Mouse (Mus musculus): ENCODE measurements around the gene Upk2. TPM values are rescaled to one million over a fixed set of nuclear protein-coding genes. Genes with fewer than 3 reads are reported as not detected.
A peak's percentile ranks its signal among the peaks of the same experiment; 100 is the strongest.

The Upk2 gene
- polyA plus RNA-seq, 1 experiment = 7.3 TPM

DNA sequence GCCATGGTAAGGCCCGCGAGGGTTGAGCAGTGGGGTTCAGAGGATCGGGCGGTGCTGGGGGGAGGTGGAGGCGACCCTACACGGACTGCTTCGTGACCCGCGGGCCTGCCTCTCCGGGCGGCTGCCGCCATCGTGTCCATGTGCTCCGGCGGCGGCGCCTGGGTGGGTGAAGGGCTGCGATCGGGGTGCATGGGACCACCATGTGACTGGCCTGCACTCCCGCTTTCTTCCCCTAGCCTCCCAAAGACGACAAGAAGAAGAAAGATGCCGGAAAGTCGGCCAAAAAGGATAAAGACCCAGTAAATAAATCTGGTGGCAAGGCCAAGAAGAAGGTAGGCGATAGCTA is 47.1 kb downstream of the Upk2 start:
- DNase-seq (ENCODE audit: low read depth) = no peak

- peak; percentile 77 for DNase-seq (ENCODE audit: low read depth)
These were observed 47.6 kb downstream of the Upk2 start, which contains the start of the genes Rps25 and Trappc4 for GRCm38 (mm10) chr9:44406906-44407751. TSS of gene Rps25 (plus strand) at chr9:44407139. TSS of gene Trappc4 (minus strand) at chr9:44407600.

DNA sequence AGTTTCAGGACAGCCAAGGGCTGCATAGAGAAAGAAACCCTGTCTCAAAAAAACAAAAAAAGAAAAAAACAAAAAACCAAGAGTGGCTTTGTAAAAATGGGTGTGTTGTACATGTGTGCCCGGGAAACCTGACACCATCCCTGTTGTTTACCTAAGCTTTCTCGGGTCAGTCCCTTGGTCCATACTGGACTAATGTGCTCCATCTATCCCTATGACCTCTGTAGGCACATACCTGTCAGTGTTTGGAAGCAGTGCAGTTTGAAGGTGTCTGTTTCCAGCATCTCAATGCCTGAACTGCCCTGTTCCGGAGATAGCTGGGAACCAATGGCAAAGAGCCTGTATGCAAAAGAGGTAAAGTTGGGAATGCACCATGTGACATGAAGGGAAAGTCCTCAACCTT is 49.8 kb downstream of the Upk2 start:
- no peak for DNase-seq (ENCODE audit: low read depth)

Other genes starting within 250 kb of the Upk2 start
- gene Cbl, start 220.9 kb downstream of the Upk2 start, polyA plus RNA-seq (2012; rRNA removed) = 12.2 and 14.1 TPM in 2 replicates
- gene Ccdc153, start 214.3 kb downstream of the Upk2 start, polyA plus RNA-seq (2012; rRNA removed) = 6.6 and 6.9 TPM in 2 replicates
- gene Pdzd3, start 203.5 kb downstream of the Upk2 start, polyA plus RNA-seq (2012; rRNA removed) = 1.4 and 2.3 TPM in 2 replicates
- gene Nlrx1, start 186.4 kb downstream of the Upk2 start, polyA plus RNA-seq (2012; rRNA removed) = 22.9 and 28.3 TPM in 2 replicates
- 4.9 and 6.6 TPM in 2 replicates for gene Abcg4, start 166.4 kb downstream of the Upk2 start, polyA plus RNA-seq (2012; rRNA removed)
- 25.4 and 39.6 TPM in 2 replicates for gene Hinfp, start 149.3 kb downstream of the Upk2 start, polyA plus RNA-seq (2012; rRNA removed)
- 51.5 and 52.0 TPM in 2 replicates for gene C2cd2l, start 134.7 kb downstream of the Upk2 start, polyA plus RNA-seq (2012; rRNA removed)
- gene Dpagt1, start 129.0 kb downstream of the Upk2 start, polyA plus RNA-seq (2012; rRNA removed) = 54.1 and 58.4 TPM in 2 replicates
- 52.0 and 59.0 TPM in 2 replicates for gene H2afx, start 120.3 kb downstream of the Upk2 start, polyA plus RNA-seq (2012; rRNA removed)
- 65.2 and 74.7 TPM in 2 replicates for gene Hmbs, start 110.7 kb downstream of the Upk2 start, polyA plus RNA-seq (2012; rRNA removed)
- gene Vps11, start 93.3 kb downstream of the Upk2 start, polyA plus RNA-seq (2012; rRNA removed) = 42.6 and 46.1 TPM in 2 replicates
- 124 and 158 TPM in 2 replicates for gene Hyou1, start 75.5 kb downstream of the Upk2 start, polyA plus RNA-seq (2012; rRNA removed)
- 90.4 and 96.0 TPM in 2 replicates for gene Slc37a4, start 58.1 kb downstream of the Upk2 start, polyA plus RNA-seq (2012; rRNA removed)
- 255 and 355 TPM in 2 replicates for gene Rps25, start 47.8 kb downstream of the Upk2 start, polyA plus RNA-seq (2012; rRNA removed)
- gene Trappc4, start 47.4 kb downstream of the Upk2 start, polyA plus RNA-seq (2012; rRNA removed) = 63.4 and 83.7 TPM in 2 replicates
- 25.4 and 35.0 TPM in 2 replicates for gene Ccdc84, start 36.4 kb downstream of the Upk2 start, polyA plus RNA-seq (2012; rRNA removed)
- 0.05 TPM in 1 of 2 replicates, not detected in the other for gene Foxr1, start 13.8 kb downstream of the Upk2 start, polyA plus RNA-seq (2012; rRNA removed)
- 31.3 and 54.0 TPM in 2 replicates for gene Bcl9l, start 27.8 kb upstream of the Upk2 start, polyA plus RNA-seq (2012; rRNA removed)
- gene Cxcr5, start 106.9 kb upstream of the Upk2 start, polyA plus RNA-seq (2012; rRNA removed) = 0.88 and 1.2 TPM in 2 replicates
- gene Ddx6, start 149.9 kb upstream of the Upk2 start, polyA plus RNA-seq (2012; rRNA removed) = 22.8 and 32.0 TPM in 2 replicates
- 0.45 TPM in 1 of 2 replicates, not detected in the other for gene Treh, start 218.3 kb upstream of the Upk2 start, polyA plus RNA-seq (2012; rRNA removed)

Measured in gonadal fat pad, adult 2 months (tissue).